Comparison of ENCODE assay signal across 12 mouse cellular contexts in the genomic region with DNA sequence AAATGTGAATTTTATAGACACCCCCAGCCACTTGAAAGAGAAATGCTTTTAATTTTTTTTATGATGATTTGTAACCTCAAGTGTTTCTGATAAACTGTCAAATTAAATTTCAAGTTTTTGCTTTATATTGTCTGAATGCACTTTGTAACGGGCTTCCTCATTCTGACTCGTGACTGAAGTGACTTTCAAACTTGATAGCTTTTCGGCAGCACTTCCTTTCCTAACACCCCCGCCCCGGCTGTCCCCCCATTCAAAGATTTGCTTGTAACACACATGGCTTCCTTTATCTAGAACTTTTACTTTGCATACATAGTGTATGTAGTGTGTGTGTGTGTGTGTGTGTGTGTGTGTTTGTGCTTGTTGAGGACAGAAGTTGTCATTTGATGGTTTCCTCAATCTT.
"Had no signal": no experiment of that assay in that cellular context is flagged by ENCODE, and none has a peak within 500 bp of the region (broad histone marks: within the 10 kb centered on the region; RNA-seq: fewer than 3 reads in every experiment).

No protein-coding gene starts in this region.

- H3K36me3 ChIP-seq: intestine, embryonic 15.5 days; limb, embryonic 15.5 days; liver, embryonic 12.5 days; midbrain, embryonic 12.5 days had no signal

- H3K4me2 ChIP-seq: intestine, embryonic 15.5 days; limb, embryonic 15.5 days; liver, embryonic 12.5 days; lung, embryonic 14.5 days; midbrain, embryonic 12.5 days had no signal

- H3K9ac ChIP-seq: intestine, embryonic 15.5 days; limb, embryonic 15.5 days; liver, embryonic 12.5 days; lung, embryonic 14.5 days; midbrain, embryonic 12.5 days had no signal

- H3K27me3 ChIP-seq: intestine, embryonic 15.5 days; limb, embryonic 15.5 days; liver, embryonic 12.5 days; midbrain, embryonic 12.5 days had no signal

- DNase-seq: kidney, adult 18-20 months; kidney, postnatal 14 days; lung, embryonic 14.5 days; lung, postnatal 14 days; retina, postnatal 1 day; right cerebral cortex, postnatal 4 days had no signal

- H3K4me3 ChIP-seq: intestine, embryonic 15.5 days; limb, embryonic 15.5 days; liver, embryonic 12.5 days; midbrain, embryonic 12.5 days had no signal

- ATAC-seq: intestine, embryonic 15.5 days; liver, embryonic 12.5 days; midbrain, embryonic 16.5 days had no signal

- H3K27ac ChIP-seq: intestine, embryonic 15.5 days; limb, embryonic 15.5 days; liver, embryonic 12.5 days; macrophage; midbrain, embryonic 12.5 days had no signal

- H3K9me3 ChIP-seq: intestine, embryonic 15.5 days; limb, embryonic 15.5 days; liver, embryonic 12.5 days; midbrain, embryonic 12.5 days had no signal

- H3K4me1 ChIP-seq: intestine, embryonic 15.5 days; limb, embryonic 15.5 days; midbrain, embryonic 12.5 days had no signal
